Mouse (Mus musculus) heart, embryonic 15.5 days (tissue): Measurements from ENCODE around the gene Efhd1. TPM values are rescaled to one million over a fixed set of nuclear protein-coding genes. Genes with fewer than 3 reads are reported as not detected.

Experiments
- ATAC-seq: fragments of 200-750 bp; cut with Nextera tagmentation; replicated peaks from 2 replicates; pipeline ENCODE4 v1.8.0; 2017; ENCODE audit warnings: low read depth, moderate TSS enrichment; ENCODE audit not compliant: insufficient number of reproducible peaks, insufficient read depth, low FRiP score
- H3K27ac ChIP-seq: fragments of 300-500 bp; sonication (generic); 2 replicates; pipeline ENCODE4 v1.5.1; 2015; ENCODE audit warnings: mild to moderate bottlenecking, inconsistent platforms
- H3K27me3 ChIP-seq: fragments of 300-500 bp; sonication (generic); 2 replicates; pipeline ENCODE4 v1.6.1; 2015; ENCODE audit warnings: inconsistent platforms
- H3K36me3 ChIP-seq: fragments of 300-500 bp; sonication (generic); 2 replicates; pipeline ENCODE4 v1.6.1; 2015; ENCODE audit warnings: mild to moderate bottlenecking, inconsistent platforms
- H3K4me1 ChIP-seq: fragments of 300-500 bp; sonication (generic); replicated peaks from 2 replicates; pipeline ENCODE4 v1.6.1; 2015; ENCODE audit warnings: inconsistent platforms
- H3K4me2 ChIP-seq: fragments of 300-500 bp; sonication (generic); 2 replicates; pipeline ENCODE4 v1.6.1; 2015; ENCODE audit warnings: inconsistent platforms, mild to moderate bottlenecking, moderate library complexity
- H3K4me3 ChIP-seq: fragments of 300-500 bp; sonication (generic); 2 replicates; pipeline ENCODE4 v1.5.1; 2015; ENCODE audit warnings: mild to moderate bottlenecking, inconsistent platforms
- H3K9ac ChIP-seq: fragments of 300-500 bp; sonication (generic); 2 replicates; pipeline ENCODE4 v1.6.1; 2015; ENCODE audit warnings: mild to moderate bottlenecking, inconsistent platforms
- H3K9me3 ChIP-seq: fragments of 300-500 bp; sonication (generic); replicated peaks from 2 replicates; pipeline ENCODE4 v1.6.1; 2016; ENCODE audit warnings: inconsistent platforms
- WGBS: fragments of 180-500 bp; shearing (Covaris S2); methylation state at CpG from one replicate; pipeline ENCODE4 v1.1.7; 2015; ENCODE audit warnings: mixed read lengths; 5-methylcytosine and 5-hydroxymethylcytosine counted together
- polyA plus RNA-seq: library from polyadenylated mRNA; unstranded; fragments of >200 nt; fragmentation: Nextera tagmentation; extraction: Ambion mirVana; gene quantifications from 2 replicates; pipeline ENCODE4 v1.2.1, GENCODE M21; 2015

Efhd1 gene
- polyA plus RNA-seq, 1 experiment from 2014 or later, result 0.23 TPM

- 0 out of 2 replicates have a peak, but pooled peaks have one; percentile 32 for ATAC-seq
- H3K4me2 ChIP-seq, result 0 out of 2 replicates have a peak overlapping the region, but pooled peaks have one; percentile 21
These were observed 6.7 kb downstream of the Efhd1 start for GRCm38 (mm10) chr1:87270641-87271467.

GRCm38 (mm10) chr1:87271596-87271995 lies 7.4 kb downstream of the Efhd1 start:
- Histone ChIP-seq H3K4me1 (peaks cover 27% of the 10 kb centered on the region), H3K27ac (no peak overlapping the region), H3K9me3 (no peaks in the 10 kb centered on the region), H3K27me3 (peaks cover 29% of the 10 kb centered on the region), H3K36me3 (no peaks in the 10 kb centered on the region), H3K9ac (no peak overlapping the region), H3K4me3 (no peak overlapping the region), H3K4me2 (no peak overlapping the region)
- ATAC-seq, result no peak
- 83% methylated on average over 1 of the region's 1 CpGs for WGBS

More at GRCm38 (mm10) chr1:87270641-87271467, 6.7 kb downstream of the Efhd1 start:
- Histone ChIP-seq H3K27me3 (peaks cover 36% of the 10 kb centered on the region), H3K27ac (peak overlapping the region; percentile 6; the same call in 1 of the 2 replicates), H3K36me3 (no peaks in the 10 kb centered on the region), H3K9ac (no peak overlapping the region), H3K4me1 (peaks cover 29% of the 10 kb centered on the region), H3K4me3 (no peak overlapping the region), H3K9me3 (no peaks in the 10 kb centered on the region)
- 21% methylated on average over 20 of the region's 20 CpGs for WGBS

GRCm38 (mm10) chr1:87272462-87272861 lies 8.3 kb downstream of the Efhd1 start:
- no peak for ATAC-seq
- WGBS, result 50% methylated on average over 3 of the region's 3 CpGs
- no peak overlapping the region for H3K9ac ChIP-seq
- H3K4me1 ChIP-seq, result peaks cover 27% of the 10 kb centered on the region
- no peak overlapping the region for H3K4me3 ChIP-seq
- H3K27me3 ChIP-seq, result peaks cover 24% of the 10 kb centered on the region
- no peak overlapping the region for H3K4me2 ChIP-seq
- H3K36me3 ChIP-seq, result no peaks in the 10 kb centered on the region
- H3K27ac ChIP-seq, result no peak overlapping the region
- no peaks in the 10 kb centered on the region for H3K9me3 ChIP-seq

GRCm38 (mm10) chr1:87273514-87273942 lies 9.4 kb downstream of the Efhd1 start:
- no peak overlapping the region for H3K4me2 ChIP-seq
- peaks cover 14% of the 10 kb centered on the region for H3K27me3 ChIP-seq
- peak; percentile 68 for ATAC-seq
- H3K9ac ChIP-seq, result no peak overlapping the region
- H3K4me3 ChIP-seq, result no peak overlapping the region
- peaks cover 27% of the 10 kb centered on the region for H3K4me1 ChIP-seq
- H3K27ac ChIP-seq, result peak overlapping the region; percentile 27
- no peaks in the 10 kb centered on the region for H3K9me3 ChIP-seq
- H3K36me3 ChIP-seq, result no peaks in the 10 kb centered on the region
- 30% methylated on average over 3 of the region's 3 CpGs for WGBS

GRCm38 (mm10) chr1:87274134-87274533 lies 10.0 kb downstream of the Efhd1 start:
- H3K27me3 ChIP-seq, result peaks cover 8% of the 10 kb centered on the region
- H3K36me3 ChIP-seq, result no peaks in the 10 kb centered on the region
- H3K4me3 ChIP-seq, result no peak overlapping the region
- H3K9me3 ChIP-seq, result no peaks in the 10 kb centered on the region
- H3K27ac ChIP-seq, result peak overlapping the region; percentile 27
- ATAC-seq, result no peak
- WGBS, result 60% methylated on average over 4 of the region's 4 CpGs
- H3K9ac ChIP-seq, result no peak overlapping the region
- H3K4me1 ChIP-seq, result peaks cover 27% of the 10 kb centered on the region
- no peak overlapping the region for H3K4me2 ChIP-seq

- Histone ChIP-seq H3K4me1 (peaks cover 26% of the 10 kb centered on the region), H3K4me3 (no peak overlapping the region), H3K9ac (no peak overlapping the region), H3K9me3 (no peaks in the 10 kb centered on the region), H3K4me2 (no peak overlapping the region), H3K27ac (no peak overlapping the region), H3K27me3 (peaks cover under 1% of the 10 kb centered on the region; the same call in 1 of the 2 replicates), H3K36me3 (no peaks in the 10 kb centered on the region)
- 86% methylated on average over 12 of the region's 12 CpGs for WGBS
- ATAC-seq, result no peak
These were observed 11.0 kb downstream of the Efhd1 start for GRCm38 (mm10) chr1:87275151-87275550.

GRCm38 (mm10) chr1:87276056-87276455 lies 11.9 kb downstream of the Efhd1 start:
- no peak for ATAC-seq
- 26% methylated on average over 2 of the region's 2 CpGs for WGBS

GRCm38 (mm10) chr1:87280281-87280680 lies 16.1 kb downstream of the Efhd1 start:
- no peaks in the 10 kb centered on the region for H3K36me3 ChIP-seq
- H3K9me3 ChIP-seq, result no peaks in the 10 kb centered on the region
- H3K27me3 ChIP-seq, result no peaks in the 10 kb centered on the region
- H3K4me3 ChIP-seq, result no peak overlapping the region
- H3K4me1 ChIP-seq, result peaks cover 3% of the 10 kb centered on the region; the same call in 1 of the 2 replicates
- no peak for ATAC-seq
- no peak overlapping the region for H3K9ac ChIP-seq
- H3K27ac ChIP-seq, result no peak overlapping the region
- WGBS, result 74% methylated on average over 5 of the region's 5 CpGs
- H3K4me2 ChIP-seq, result no peak overlapping the region

More at GRCm38 (mm10) chr1:87276056-87276455, 11.9 kb downstream of the Efhd1 start:
- Histone ChIP-seq H3K4me2 (no peak overlapping the region), H3K4me1 (peaks cover 17% of the 10 kb centered on the region), H3K27me3 (no peaks in the 10 kb centered on the region), H3K4me3 (no peak overlapping the region), H3K27ac (no peak overlapping the region), H3K9me3 (no peaks in the 10 kb centered on the region), H3K9ac (no peak overlapping the region), H3K36me3 (no peaks in the 10 kb centered on the region)

- peak overlapping the region; percentile 50 for H3K4me2 ChIP-seq
- H3K9ac ChIP-seq, result no peak overlapping the region
These were observed 17.6 kb downstream of the Efhd1 start for GRCm38 (mm10) chr1:87281599-87282412.

GRCm38 (mm10) chr1:87282413-87282788 lies 18.2 kb downstream of the Efhd1 start:
- H3K27me3 ChIP-seq, result no peaks in the 10 kb centered on the region
- 68% methylated on average over 6 of the region's 6 CpGs for WGBS
- H3K9me3 ChIP-seq, result no peaks in the 10 kb centered on the region
- no peaks in the 10 kb centered on the region for H3K36me3 ChIP-seq
- H3K27ac ChIP-seq, result no peak overlapping the region
- peaks cover 3% of the 10 kb centered on the region; the same call in 1 of the 2 replicates for H3K4me1 ChIP-seq
- H3K4me2 ChIP-seq, result no peak overlapping the region
- H3K4me3 ChIP-seq, result no peak overlapping the region
- no peak overlapping the region for H3K9ac ChIP-seq
- ATAC-seq, result no peak

More at GRCm38 (mm10) chr1:87281599-87282412, 17.6 kb downstream of the Efhd1 start:
- 29% methylated on average over 20 of the region's 20 CpGs for WGBS
- no peak for ATAC-seq
- H3K27me3 ChIP-seq, result no peaks in the 10 kb centered on the region
- no peaks in the 10 kb centered on the region for H3K9me3 ChIP-seq
- peak overlapping the region; percentile 20 for H3K4me3 ChIP-seq
- H3K36me3 ChIP-seq, result no peaks in the 10 kb centered on the region
- H3K4me1 ChIP-seq, result peaks cover 3% of the 10 kb centered on the region; the same call in 1 of the 2 replicates
- H3K27ac ChIP-seq, result no peak overlapping the region

GRCm38 (mm10) chr1:87283410-87283960 lies 19.3 kb downstream of the Efhd1 start:
- no peak overlapping the region for H3K4me3 ChIP-seq
- H3K4me2 ChIP-seq, result no peak overlapping the region
- 77% methylated on average over 10 of the region's 10 CpGs for WGBS
- no peaks in the 10 kb centered on the region for H3K9me3 ChIP-seq
- H3K27ac ChIP-seq, result no peak overlapping the region
- peaks cover 3% of the 10 kb centered on the region; the same call in 1 of the 2 replicates for H3K4me1 ChIP-seq
- H3K9ac ChIP-seq, result no peak overlapping the region
- ATAC-seq, result no peak
- H3K27me3 ChIP-seq, result no peaks in the 10 kb centered on the region
- no peaks in the 10 kb centered on the region for H3K36me3 ChIP-seq
